Mouse (Mus musculus): Measurements from ENCODE around the gene Nbl1.

- TF ChIP-seq POLR2A (IDR thresholded peaks at IDR 0.05; ENCODE audit: low read depth, low read length) (no peak), CTCF (IDR thresholded peaks at IDR 0.05; ENCODE audit: extremely low read depth, insufficient read length, insufficient replicate concordance, low read depth, low read length) (no peak)
Measured at GRCm38 (mm10) chr4:139100326-139100725, 7.5 kb upstream of the Nbl1 start.
